Mouse (Mus musculus): ENCODE measurements around the gene Iqck. TPM values are rescaled to one million over a fixed set of nuclear protein-coding genes. Genes with fewer than 3 reads are reported as not detected.

Gene Iqck
- polyA plus RNA-seq, 1 experiment: 41.3 TPM

GRCm38 (mm10) chr7:118994231-118994842 lies 138.8 kb downstream of the Iqck start:
- Histone ChIP-seq H3K27ac (ENCODE audit: control insufficient read depth, insufficient read depth, low read depth, low read length) (peak overlapping the region; percentile 53), H3K36me3 (ENCODE audit: control insufficient read depth, insufficient read depth, low read length) (no peaks in the 10 kb centered on the region), H3K4me3 (ENCODE audit: control insufficient read depth, low read depth, low read length) (peak overlapping the region; percentile 70), H3K4me1 (ENCODE audit: control insufficient read depth, insufficient read depth, low read length) (peaks cover 36% of the 10 kb centered on the region), H3K27me3 (ENCODE audit: control insufficient read depth, insufficient read depth, low read length) (no peaks in the 10 kb centered on the region)
- TF ChIP-seq POLR2A (IDR thresholded peaks at IDR 0.05; ENCODE audit: control insufficient read depth, low read depth, low read length) (no peak), CTCF (IDR thresholded peaks at IDR 0.05; ENCODE audit: control insufficient read depth, insufficient read depth, insufficient replicate concordance, low read depth, low read length) (no peak)

GRCm38 (mm10) chr7:118995007-118995406 lies 139.5 kb downstream of the Iqck start, which contains the start of gene Gprc5b:
Gene Gprc5b (minus strand): TSS chr7:118995211.
- Histone ChIP-seq H3K4me1 (ENCODE audit: control insufficient read depth, insufficient read depth, low read length) (peaks cover 31% of the 10 kb centered on the region), H3K4me3 (ENCODE audit: control insufficient read depth, low read depth, low read length) (peak within 1 kb of the TSS; percentile 70), H3K36me3 (ENCODE audit: control insufficient read depth, insufficient read depth, low read length) (no peaks in the 10 kb centered on the region), H3K27me3 (ENCODE audit: control insufficient read depth, insufficient read depth, low read length) (no peaks in the 10 kb centered on the region), H3K27ac (ENCODE audit: control insufficient read depth, insufficient read depth, low read depth, low read length) (peak within 1 kb of the TSS; percentile 53)
- TF ChIP-seq POLR2A (IDR thresholded peaks at IDR 0.05; ENCODE audit: control insufficient read depth, low read depth, low read length): 0 out of 2 replicates have a peak, but pooled peaks have one; percentile 31
- TF ChIP-seq CTCF (IDR thresholded peaks at IDR 0.05; ENCODE audit: control insufficient read depth, insufficient read depth, insufficient replicate concordance, low read depth, low read length): no peak

- peak overlapping the region; percentile 20; the same call in 1 of the 2 replicates for H3K4me3 ChIP-seq (ENCODE audit: control insufficient read depth, low read depth, low read length)
- no peaks in the 10 kb centered on the region for H3K27me3 ChIP-seq (ENCODE audit: control insufficient read depth, insufficient read depth, low read length)
- H3K27ac ChIP-seq (ENCODE audit: control insufficient read depth, insufficient read depth, low read depth, low read length): no peak overlapping the region
- H3K36me3 ChIP-seq (ENCODE audit: control insufficient read depth, insufficient read depth, low read length): no peaks in the 10 kb centered on the region
- peaks cover 27% of the 10 kb centered on the region for H3K4me1 ChIP-seq (ENCODE audit: control insufficient read depth, insufficient read depth, low read length)
- TF ChIP-seq POLR2A (IDR thresholded peaks at IDR 0.05; ENCODE audit: control insufficient read depth, low read depth, low read length) (no peak), CTCF (IDR thresholded peaks at IDR 0.05; ENCODE audit: control insufficient read depth, insufficient read depth, insufficient replicate concordance, low read depth, low read length) (no peak)
Measured at GRCm38 (mm10) chr7:118995671-118996070, 140.1 kb downstream of the Iqck start.

GRCm38 (mm10) chr7:118996137-118996837 lies 140.7 kb downstream of the Iqck start:
- no peaks in the 10 kb centered on the region for H3K36me3 ChIP-seq (ENCODE audit: control insufficient read depth, insufficient read depth, low read length)
- peak; percentile 68; the same call in 1 of the 2 replicates for TF ChIP-seq CTCF (IDR thresholded peaks at IDR 0.05; ENCODE audit: control insufficient read depth, insufficient read depth, insufficient replicate concordance, low read depth, low read length)
- no peak for TF ChIP-seq POLR2A (IDR thresholded peaks at IDR 0.05; ENCODE audit: control insufficient read depth, low read depth, low read length)

GRCm38 (mm10) chr7:118999857-119000256 lies 144.3 kb downstream of the Iqck start:
- peaks cover 7% of the 10 kb centered on the region for H3K4me1 ChIP-seq (ENCODE audit: control insufficient read depth, insufficient read depth, low read length)
- TF ChIP-seq CTCF (IDR thresholded peaks at IDR 0.05; ENCODE audit: control insufficient read depth, insufficient read depth, insufficient replicate concordance, low read depth, low read length): no peak
- no peak for TF ChIP-seq POLR2A (IDR thresholded peaks at IDR 0.05; ENCODE audit: control insufficient read depth, low read depth, low read length)
- no peaks in the 10 kb centered on the region for H3K36me3 ChIP-seq (ENCODE audit: control insufficient read depth, insufficient read depth, low read length)
- H3K27ac ChIP-seq (ENCODE audit: control insufficient read depth, insufficient read depth, low read depth, low read length): no peak overlapping the region
- H3K4me3 ChIP-seq (ENCODE audit: control insufficient read depth, low read depth, low read length): no peak overlapping the region
- no peaks in the 10 kb centered on the region for H3K27me3 ChIP-seq (ENCODE audit: control insufficient read depth, insufficient read depth, low read length)

More at GRCm38 (mm10) chr7:118996137-118996837, 140.7 kb downstream of the Iqck start:
- Histone ChIP-seq H3K27ac (ENCODE audit: control insufficient read depth, insufficient read depth, low read depth, low read length) (no peak overlapping the region), H3K4me3 (ENCODE audit: control insufficient read depth, low read depth, low read length) (no peak overlapping the region), H3K4me1 (ENCODE audit: control insufficient read depth, insufficient read depth, low read length) (peaks cover 25% of the 10 kb centered on the region), H3K27me3 (ENCODE audit: control insufficient read depth, insufficient read depth, low read length) (no peaks in the 10 kb centered on the region)

GRCm38 (mm10) chr7:119001965-119002364 lies 146.4 kb downstream of the Iqck start:
- H3K4me3 ChIP-seq (ENCODE audit: control insufficient read depth, low read depth, low read length): no peak overlapping the region
- no peaks in the 10 kb centered on the region for H3K36me3 ChIP-seq (ENCODE audit: control insufficient read depth, insufficient read depth, low read length)
- no peak overlapping the region for H3K27ac ChIP-seq (ENCODE audit: control insufficient read depth, insufficient read depth, low read depth, low read length)
- TF ChIP-seq CTCF (IDR thresholded peaks at IDR 0.05; ENCODE audit: control insufficient read depth, insufficient read depth, insufficient replicate concordance, low read depth, low read length) (no peak), POLR2A (IDR thresholded peaks at IDR 0.05; ENCODE audit: control insufficient read depth, low read depth, low read length) (no peak)
- H3K27me3 ChIP-seq (ENCODE audit: control insufficient read depth, insufficient read depth, low read length): no peaks in the 10 kb centered on the region
- H3K4me1 ChIP-seq (ENCODE audit: control insufficient read depth, insufficient read depth, low read length): no peaks in the 10 kb centered on the region

GRCm38 (mm10) chr7:119002501-119002900 lies 146.9 kb downstream of the Iqck start:
- Histone ChIP-seq H3K27ac (ENCODE audit: control insufficient read depth, insufficient read depth, low read depth, low read length) (no peak overlapping the region), H3K4me3 (ENCODE audit: control insufficient read depth, low read depth, low read length) (no peak overlapping the region), H3K27me3 (ENCODE audit: control insufficient read depth, insufficient read depth, low read length) (no peaks in the 10 kb centered on the region), H3K36me3 (ENCODE audit: control insufficient read depth, insufficient read depth, low read length) (no peaks in the 10 kb centered on the region), H3K4me1 (ENCODE audit: control insufficient read depth, insufficient read depth, low read length) (no peaks in the 10 kb centered on the region)
- TF ChIP-seq CTCF (IDR thresholded peaks at IDR 0.05; ENCODE audit: control insufficient read depth, insufficient read depth, insufficient replicate concordance, low read depth, low read length): no peak
- TF ChIP-seq POLR2A (IDR thresholded peaks at IDR 0.05; ENCODE audit: control insufficient read depth, low read depth, low read length): no peak
